Mouse (Mus musculus) embryonic facial prominence, embryonic 11.5 days (tissue): ENCODE results near the gene Pdxk. TPM values are rescaled to one million over a fixed set of nuclear protein-coding genes. Genes with fewer than 3 reads are reported as not detected.

ENCODE experiments used
- ATAC-seq: fragments of 200-750 bp; cut with Nextera tagmentation; replicated peaks from 2 replicates; pipeline ENCODE4 v1.8.0; 2017; ENCODE audit warnings: low read depth; ENCODE audit not compliant: insufficient number of reproducible peaks, low FRiP score, low TSS enrichment
- DNase-seq: peaks from one replicate; pipeline ENCODE4 v3.0.0-alpha.2; 2015; ENCODE audit warnings: low spot score
- H3K27ac ChIP-seq: fragments of 300-500 bp; sonication (generic); replicated peaks from 2 replicates; pipeline ENCODE4 v1.5.1; 2014; ENCODE audit warnings: mild to moderate bottlenecking, low read depth, low read length, control low read depth
- H3K27me3 ChIP-seq: fragments of 300-500 bp; sonication (generic); 2 replicates; pipeline ENCODE4 v1.6.1; 2014; ENCODE audit warnings: mild to moderate bottlenecking, low read length, moderate library complexity, mixed read lengths; ENCODE audit not compliant: control insufficient read depth, insufficient read depth
- H3K36me3 ChIP-seq: fragments of 300-500 bp; sonication (generic); replicated peaks from 2 replicates; pipeline ENCODE4 v1.6.1; 2014; ENCODE audit warnings: low read depth, mild to moderate bottlenecking, low read length, moderate library complexity, mixed read lengths; ENCODE audit not compliant: control insufficient read depth, insufficient read depth
- H3K4me1 ChIP-seq: fragments of 300-500 bp; sonication (generic); 2 replicates; pipeline ENCODE4 v1.6.1; 2014; ENCODE audit warnings: low read length, mixed read lengths; ENCODE audit not compliant: control insufficient read depth, insufficient read depth
- H3K4me2 ChIP-seq: fragments of 300-500 bp; sonication (generic); 2 replicates; pipeline ENCODE4 v1.6.1; 2014; ENCODE audit warnings: low read depth, mild to moderate bottlenecking, control low read depth, low read length, moderate library complexity
- H3K4me3 ChIP-seq: fragments of 300-500 bp; sonication (generic); 2 replicates; pipeline ENCODE4 v1.5.1; 2014; ENCODE audit warnings: low read depth, low read length, control low read depth
- H3K9ac ChIP-seq: fragments of 300-500 bp; sonication (generic); replicated peaks from 2 replicates; pipeline ENCODE4 v1.6.1; 2014; ENCODE audit warnings: mild to moderate bottlenecking, control low read depth, low read length
- H3K9me3 ChIP-seq: fragments of 300-500 bp; sonication (generic); replicated peaks from 2 replicates; pipeline ENCODE4 v1.6.1; 2016; ENCODE audit warnings: mild to moderate bottlenecking, low read length, inconsistent platforms, mixed read lengths; ENCODE audit not compliant: control insufficient read depth
- WGBS: fragments of 180-500 bp; shearing (Covaris S2); extraction: QIAGEN DNeasy Blood & Tissue Kit; methylation state at CpG from one replicate; pipeline ENCODE4 v1.1.7; 2014; 5-methylcytosine and 5-hydroxymethylcytosine counted together
- polyA plus RNA-seq: library from polyadenylated mRNA; unstranded; fragments of >200 nt; fragmentation: Nextera tagmentation; extraction: Ambion mirVana; gene quantifications from 2 replicates; pipeline ENCODE4 v1.2.1, GENCODE M21; 2014

The Pdxk gene
- polyA plus RNA-seq, 1 experiment from 2014 or later = 7.4 TPM

GRCm38 (mm10) chr10:78439990-78440389 is 24.8 kb downstream of the Pdxk start:
- ATAC-seq = no peak
- 90% methylated on average over 7 of the region's 7 CpGs for WGBS
- Histone ChIP-seq H3K27ac (no peak overlapping the region), H3K27me3 (no peaks in the 10 kb centered on the region), H3K4me1 (no peaks in the 10 kb centered on the region), H3K4me3 (no peak overlapping the region), H3K36me3 (no peaks in the 10 kb centered on the region; the same call in 1 of the 2 replicates), H3K4me2 (no peak overlapping the region), H3K9me3 (no peaks in the 10 kb centered on the region), H3K9ac (no peak overlapping the region)
- DNase-seq = no peak

- DNase-seq = peak; percentile 38
- ATAC-seq = no peak
- H3K4me2 ChIP-seq = no peak overlapping the region
- no peaks in the 10 kb centered on the region for H3K4me1 ChIP-seq
- H3K9ac ChIP-seq = no peak overlapping the region
- H3K9me3 ChIP-seq = no peaks in the 10 kb centered on the region
- no peak overlapping the region for H3K4me3 ChIP-seq
- no peak overlapping the region for H3K27ac ChIP-seq
- H3K36me3 ChIP-seq = no peaks in the 10 kb centered on the region; the same call in 1 of the 2 replicates
- H3K27me3 ChIP-seq = no peaks in the 10 kb centered on the region
- WGBS = 64% methylated on average over 5 of the region's 5 CpGs
Measured at GRCm38 (mm10) chr10:78439550-78439949, 25.2 kb downstream of the Pdxk start.

- Histone ChIP-seq H3K36me3 (no peaks in the 10 kb centered on the region; the same call in 1 of the 2 replicates), H3K9me3 (no peaks in the 10 kb centered on the region), H3K27ac (no peak overlapping the region), H3K27me3 (no peaks in the 10 kb centered on the region), H3K4me1 (no peaks in the 10 kb centered on the region), H3K4me2 (no peak overlapping the region), H3K9ac (no peak overlapping the region), H3K4me3 (no peak overlapping the region)
- DNase-seq (peak; percentile 71), ATAC-seq (0 out of 2 replicates have a peak, but pooled peaks have one; percentile 22)
- WGBS = 10% methylated on average over 5 of the region's 5 CpGs
Measured at GRCm38 (mm10) chr10:78438094-78438493, 26.7 kb downstream of the Pdxk start.

GRCm38 (mm10) chr10:78432853-78433252 is 31.9 kb downstream of the Pdxk start:
- Histone ChIP-seq H3K9me3 (no peaks in the 10 kb centered on the region), H3K9ac (no peak overlapping the region), H3K4me3 (no peak overlapping the region), H3K4me1 (no peaks in the 10 kb centered on the region), H3K27me3 (no peaks in the 10 kb centered on the region), H3K4me2 (no peak overlapping the region), H3K27ac (no peak overlapping the region), H3K36me3 (no peaks in the 10 kb centered on the region; the same call in 1 of the 2 replicates)
- ATAC-seq (no peak), DNase-seq (no peak)
- WGBS = 63% methylated on average over 3 of the region's 3 CpGs

- no peaks in the 10 kb centered on the region for H3K27me3 ChIP-seq
- no peak for ATAC-seq
- no peaks in the 10 kb centered on the region for H3K9me3 ChIP-seq
- no peak overlapping the region for H3K27ac ChIP-seq
- no peaks in the 10 kb centered on the region for H3K4me1 ChIP-seq
- no peak overlapping the region for H3K4me2 ChIP-seq
- H3K36me3 ChIP-seq = no peaks in the 10 kb centered on the region; the same call in 1 of the 2 replicates
- H3K4me3 ChIP-seq = no peak overlapping the region
- H3K9ac ChIP-seq = no peak overlapping the region
- 90% methylated on average over 2 of the region's 2 CpGs for WGBS
- DNase-seq = no peak
Measured at GRCm38 (mm10) chr10:78429776-78430175, 35.0 kb downstream of the Pdxk start.

- H3K9ac ChIP-seq = no peak overlapping the region
- no peak overlapping the region for H3K4me2 ChIP-seq
- ATAC-seq (no peak), DNase-seq (no peak)
- no peak overlapping the region for H3K27ac ChIP-seq
- no peak overlapping the region for H3K4me3 ChIP-seq
- 90% methylated on average over 5 of the region's 5 CpGs for WGBS
- no peaks in the 10 kb centered on the region for H3K27me3 ChIP-seq
- H3K4me1 ChIP-seq = no peaks in the 10 kb centered on the region
- H3K36me3 ChIP-seq = no peaks in the 10 kb centered on the region; the same call in 1 of the 2 replicates
- no peaks in the 10 kb centered on the region for H3K9me3 ChIP-seq
Measured at GRCm38 (mm10) chr10:78429180-78429579, 35.6 kb downstream of the Pdxk start.

GRCm38 (mm10) chr10:78428070-78428469 is 36.7 kb downstream of the Pdxk start:
- no peaks in the 10 kb centered on the region for H3K27me3 ChIP-seq
- no peak overlapping the region for H3K27ac ChIP-seq
- no peak overlapping the region for H3K9ac ChIP-seq
- no peaks in the 10 kb centered on the region for H3K9me3 ChIP-seq
- no peaks in the 10 kb centered on the region; the same call in 1 of the 2 replicates for H3K36me3 ChIP-seq
- 92% methylated on average over 11 of the region's 11 CpGs for WGBS
- H3K4me2 ChIP-seq = no peak overlapping the region
- DNase-seq = no peak
- no peaks in the 10 kb centered on the region for H3K4me1 ChIP-seq
- ATAC-seq = no peak
- no peak overlapping the region for H3K4me3 ChIP-seq

GRCm38 (mm10) chr10:78426117-78426735 is 38.5 kb downstream of the Pdxk start:
- peak; percentile 35 for DNase-seq
- peak overlapping the region; percentile 85 for H3K4me3 ChIP-seq
- 44% methylated on average over 6 of the region's 6 CpGs for WGBS
- no peaks in the 10 kb centered on the region for H3K4me1 ChIP-seq
- peak overlapping the region; percentile 77 for H3K4me2 ChIP-seq
- ATAC-seq = peak; percentile 10; the same call in 1 of the 2 replicates
- no peaks in the 10 kb centered on the region for H3K27me3 ChIP-seq
- H3K36me3 ChIP-seq = no peaks in the 10 kb centered on the region; the same call in 1 of the 2 replicates
- H3K9ac ChIP-seq = peak overlapping the region; percentile 86
- H3K27ac ChIP-seq = no peak overlapping the region
- H3K9me3 ChIP-seq = no peaks in the 10 kb centered on the region
